Mouse (Mus musculus) forelimb bud, embryonic 11.5 days (tissue): ENCODE data around the gene Krtap10-4.
A peak's percentile ranks its signal among the peaks of the same experiment; 100 is the strongest.
"Not testable (repeated sequence)": the region's sequence is repeated elsewhere in the genome, so short reads cannot be mapped to it uniquely, and the experiment has no call there.

Experiments
- DNase-seq: peaks from one replicate; pipeline ENCODE4 v3.0.0-alpha.2; 2012; ENCODE audit warnings: low read depth, low spot score

The Krtap10-4 gene

DNA sequence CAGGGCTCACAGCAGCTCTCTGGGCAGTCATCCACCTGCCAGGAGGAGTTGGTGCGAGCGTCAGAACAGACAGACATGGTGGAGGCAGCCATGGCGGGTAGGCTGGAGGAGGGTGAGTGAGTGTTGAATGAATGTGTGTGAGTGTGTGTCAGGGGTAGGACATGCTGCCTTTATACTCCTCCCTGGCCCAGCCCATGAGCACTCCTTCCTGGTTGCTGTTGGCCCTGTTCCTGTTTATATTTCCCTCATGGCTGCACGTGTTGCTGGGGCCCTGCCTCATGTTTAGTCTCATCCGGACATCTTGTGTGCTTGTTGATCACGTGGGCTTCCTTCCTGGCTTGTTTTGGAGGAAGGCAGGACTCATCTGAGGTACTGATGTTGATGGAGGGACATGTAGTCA, at the start of gene Krtap10-4:
TSS of gene Krtap10-4 (minus strand) at position 145 of the 400 bp plus-strand sequence.
- no peak for DNase-seq

DNA sequence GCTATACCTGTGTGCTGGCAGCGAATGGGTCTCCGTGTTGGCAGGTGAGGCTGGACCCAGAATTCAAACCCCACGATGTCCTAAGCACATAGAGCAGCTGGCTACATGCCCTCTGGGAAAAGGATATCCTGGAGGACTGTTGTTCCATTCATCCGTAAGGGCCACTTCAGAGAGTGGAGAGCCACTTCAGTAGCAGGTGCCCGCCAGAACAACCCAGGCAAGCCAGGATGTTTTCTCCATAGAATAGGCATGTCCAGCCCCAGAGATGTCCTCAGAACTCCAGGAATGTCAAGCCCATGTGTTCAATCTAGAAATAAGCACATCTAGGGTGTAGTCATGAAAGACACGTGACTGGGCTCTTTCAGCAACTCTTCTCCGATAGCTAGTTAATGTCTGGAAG, 42.8 kb upstream of the Krtap10-4 start:
- no peak for DNase-seq

GRCm38 (mm10) chr10:77867546-77867945, 40.7 kb upstream of the Krtap10-4 start:
- peak; percentile 16 for DNase-seq

DNA sequence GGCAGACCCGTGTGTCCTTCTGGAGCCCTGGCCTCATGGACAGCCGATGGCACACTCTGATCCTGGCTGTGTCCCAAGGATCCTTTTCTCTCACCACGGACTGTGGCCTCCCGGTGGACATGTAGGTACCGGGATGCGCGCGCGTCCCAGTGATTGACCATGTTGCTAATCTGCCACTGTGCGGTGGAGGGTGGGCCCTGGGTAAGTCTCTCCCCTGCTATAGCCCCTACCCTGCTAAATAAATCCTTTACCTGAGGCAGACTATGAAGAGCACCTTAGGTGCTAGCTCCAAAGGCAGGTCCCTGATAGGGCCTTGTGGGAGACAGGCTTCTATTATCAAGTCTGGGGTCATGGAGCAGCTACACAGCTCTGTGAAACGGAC, 37.9 kb upstream of the Krtap10-4 start:
- DNase-seq: no peak

DNA sequence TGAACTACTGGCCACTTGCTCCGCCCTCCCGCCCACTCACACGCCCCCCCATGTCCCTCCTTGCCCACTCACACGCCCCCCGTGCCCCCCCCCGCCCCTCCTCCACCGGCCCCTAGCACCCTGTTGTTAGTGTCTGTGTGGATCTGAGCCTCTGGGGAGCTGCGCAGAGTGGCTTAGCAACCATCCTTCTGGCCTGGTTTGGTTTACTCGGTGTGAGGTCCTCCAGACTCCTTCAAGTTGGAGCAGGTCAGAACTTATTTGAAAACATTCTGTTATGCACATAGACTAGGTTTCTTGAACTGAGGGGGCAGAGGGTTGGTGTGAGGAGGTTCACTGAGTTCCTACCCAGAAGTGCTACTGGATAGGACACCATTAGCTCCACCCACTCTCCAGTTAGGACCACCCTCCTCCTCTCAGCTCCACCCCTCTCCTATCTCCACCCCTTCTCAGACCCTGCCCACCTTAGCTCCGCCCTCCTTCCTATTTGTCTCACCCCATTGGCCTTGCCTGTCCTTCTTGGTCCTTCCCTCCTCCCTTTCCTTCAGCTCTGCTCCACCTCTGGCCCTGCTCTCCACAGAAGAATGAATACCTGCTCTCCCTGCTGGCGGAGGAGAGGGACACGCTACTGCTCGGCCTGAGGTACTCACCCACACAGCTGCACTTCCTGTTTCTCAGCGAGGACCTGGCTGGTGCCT, 37.3 kb upstream of the Krtap10-4 start:
- peak; percentile 72 for DNase-seq

DNA sequence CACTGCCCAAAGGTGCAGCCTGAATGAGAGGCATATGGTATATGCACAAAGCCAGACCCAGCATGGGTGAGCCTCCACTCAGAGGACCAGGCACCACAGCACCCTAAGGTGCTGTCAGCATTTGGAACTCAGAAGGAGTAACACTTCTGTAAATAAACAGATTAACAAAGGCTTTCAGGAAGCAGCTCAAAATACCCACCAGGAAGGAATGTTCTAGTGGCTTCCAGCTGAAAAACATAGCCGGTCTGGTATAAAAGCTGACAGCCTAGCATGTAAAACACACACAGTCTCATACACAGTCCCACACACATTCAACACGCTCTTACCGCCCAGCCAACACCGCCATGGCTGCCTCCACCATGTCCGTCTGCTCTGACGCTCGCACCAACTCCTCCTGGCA, 34.8 kb upstream of the Krtap10-4 start, which contains the start of gene Gm3285:
TSS of gene Gm3285 (plus strand) at position 301 of the 400 bp plus-strand sequence.
- no peak for DNase-seq

DNA sequence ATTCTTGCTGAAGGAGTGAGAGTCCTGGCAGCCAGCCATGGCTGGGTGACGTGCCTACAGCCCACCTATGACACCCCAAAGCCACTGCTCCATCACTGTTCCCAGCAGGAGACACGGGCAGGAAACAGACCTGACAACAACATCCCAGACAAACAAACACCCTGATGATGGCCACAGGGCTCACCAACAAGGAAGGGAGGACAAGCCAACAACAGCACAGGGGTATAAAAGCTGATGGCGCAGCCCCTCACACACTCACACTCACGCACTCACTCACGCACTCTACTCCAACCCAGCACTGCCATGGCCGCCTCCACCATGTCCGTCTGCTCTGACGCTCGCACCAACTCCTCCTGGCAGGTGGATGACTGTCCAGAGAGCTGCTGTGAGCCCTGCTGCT, 25.7 kb upstream of the Krtap10-4 start, which contains the start of gene Gm10318:
TSS of gene Gm10318 (plus strand) at position 301 of the 400 bp plus-strand sequence.
- DNase-seq: no peak

DNA sequence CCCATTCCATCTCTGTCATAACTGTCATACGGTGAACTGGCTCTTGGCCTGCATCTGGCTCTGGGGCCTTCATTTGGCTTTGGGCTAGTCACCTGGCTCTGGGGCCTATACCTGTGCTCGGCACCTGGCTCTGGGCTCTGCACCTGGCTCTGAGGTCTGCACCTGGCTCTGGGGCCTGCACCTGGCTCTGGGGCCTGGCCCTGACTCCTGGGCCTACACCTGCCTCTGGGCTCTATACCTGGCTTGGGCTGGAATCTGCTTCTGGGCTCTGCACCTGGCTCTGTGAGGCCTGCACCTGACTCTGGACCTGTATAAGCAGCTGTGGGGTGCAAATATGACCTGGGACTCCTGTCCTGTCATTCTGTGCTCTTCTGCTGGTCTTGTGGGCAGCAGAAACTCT, 20.6 kb upstream of the Krtap10-4 start:
- no peak for DNase-seq

DNA sequence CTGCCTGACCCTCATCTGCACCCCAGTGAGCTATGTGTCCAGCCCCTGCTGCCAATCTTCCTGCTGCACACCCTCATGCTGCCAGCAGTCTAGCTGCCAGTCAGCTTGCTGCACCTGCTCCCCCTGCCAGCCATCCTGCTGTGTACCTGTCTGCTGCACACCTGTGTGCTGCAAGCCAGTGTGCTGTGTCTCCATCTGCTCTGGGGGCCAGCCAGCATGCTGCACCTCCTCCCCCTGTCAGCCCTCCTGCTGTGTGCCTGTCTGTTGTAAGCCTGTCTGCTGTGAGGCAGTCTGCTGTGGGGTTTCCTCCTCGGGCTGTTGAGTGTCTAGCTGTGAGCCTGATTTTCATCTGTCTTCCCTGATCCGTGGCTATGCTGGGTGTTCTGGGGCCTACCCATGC, 20.1 kb upstream of the Krtap10-4 start:
- DNase-seq: no peak

DNA sequence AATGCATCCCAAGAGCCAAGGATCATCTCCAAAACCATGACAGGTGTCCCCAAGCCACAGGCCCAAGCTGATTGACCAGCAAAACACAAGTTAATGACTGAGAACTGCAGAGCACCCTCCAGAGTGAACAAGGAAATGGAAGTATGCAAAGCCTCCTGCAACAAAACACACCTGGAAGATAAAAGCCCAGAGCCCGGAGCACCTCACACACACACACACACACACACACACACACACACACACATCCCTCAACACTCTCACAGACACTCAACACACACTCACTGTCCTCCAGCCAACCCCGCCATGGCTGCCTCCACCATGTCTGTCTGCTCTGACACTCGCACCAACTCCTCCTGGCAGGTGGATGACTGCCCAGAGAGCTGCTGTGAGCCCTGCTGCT, 19.6 kb upstream of the Krtap10-4 start, which contains the start of gene Gm36176:
TSS of gene Gm36176 (plus strand) at position 301 of the 400 bp plus-strand sequence.
- DNase-seq: no peak

DNA sequence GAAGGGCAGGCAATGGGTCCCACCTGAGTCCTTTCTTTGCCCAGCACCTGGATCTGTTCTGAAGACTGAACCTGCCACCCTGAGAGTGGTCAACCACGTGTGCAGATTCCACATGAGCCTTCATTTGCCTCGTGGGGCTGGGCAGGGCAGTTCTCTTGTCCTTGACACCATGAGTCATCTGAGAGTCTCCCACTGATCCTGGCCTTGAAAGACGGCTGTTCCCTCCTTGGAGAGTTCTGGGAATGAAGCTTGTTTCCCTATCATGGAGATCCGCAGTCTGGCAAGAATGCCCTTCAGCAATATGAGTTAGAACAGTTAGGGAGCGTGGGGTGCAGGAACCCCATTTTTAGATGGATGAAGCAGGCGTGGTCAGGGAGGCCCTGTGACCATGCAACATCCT, 12.1 kb upstream of the Krtap10-4 start:
- no peak for DNase-seq

- no peak for DNase-seq
Observed at GRCm38 (mm10) chr10:77835647-77836046, 8.8 kb upstream of the Krtap10-4 start, which contains the start of gene Krtap10-10. Krtap10-10 (plus strand) TSS chr10:77835947.

- no peak for DNase-seq
Observed at GRCm38 (mm10) chr10:77819203-77819602, 7.7 kb downstream of the Krtap10-4 start.

- no peak for DNase-seq
Observed at GRCm38 (mm10) chr10:77818523-77818922, 8.4 kb downstream of the Krtap10-4 start.

- peak; percentile 37 for DNase-seq
Observed at GRCm38 (mm10) chr10:77815514-77815913, 11.4 kb downstream of the Krtap10-4 start.

GRCm38 (mm10) chr10:77814382-77814781, 12.5 kb downstream of the Krtap10-4 start, which contains the start of gene Gm2696:
Gm2696 (plus strand) TSS chr10:77814682.
- no peak for DNase-seq

DNA sequence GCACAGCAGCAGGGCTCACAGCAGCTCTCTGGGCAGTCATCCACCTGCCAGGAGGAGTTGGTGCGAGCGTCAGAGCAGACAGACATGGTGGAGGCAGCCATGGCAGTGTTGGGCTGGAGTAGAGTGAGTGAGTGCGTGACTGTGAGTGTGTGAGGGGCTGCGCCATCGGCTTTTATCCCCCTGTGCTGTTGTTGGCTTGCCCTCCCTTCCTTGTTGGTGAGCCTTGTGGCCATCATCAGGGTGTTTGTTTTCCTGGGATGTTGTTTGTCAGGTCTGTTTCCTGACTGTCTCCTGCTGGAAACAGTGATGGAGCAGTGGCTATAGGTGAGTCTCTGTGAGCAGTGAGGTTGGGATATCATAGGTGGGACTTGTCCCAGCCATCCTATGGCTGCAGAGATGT, 15.2 kb downstream of the Krtap10-4 start, which contains the start of gene Gm9507:
TSS of gene Gm9507 (minus strand) at position 101 of the 400 bp plus-strand sequence.
- DNase-seq: no peak

DNA sequence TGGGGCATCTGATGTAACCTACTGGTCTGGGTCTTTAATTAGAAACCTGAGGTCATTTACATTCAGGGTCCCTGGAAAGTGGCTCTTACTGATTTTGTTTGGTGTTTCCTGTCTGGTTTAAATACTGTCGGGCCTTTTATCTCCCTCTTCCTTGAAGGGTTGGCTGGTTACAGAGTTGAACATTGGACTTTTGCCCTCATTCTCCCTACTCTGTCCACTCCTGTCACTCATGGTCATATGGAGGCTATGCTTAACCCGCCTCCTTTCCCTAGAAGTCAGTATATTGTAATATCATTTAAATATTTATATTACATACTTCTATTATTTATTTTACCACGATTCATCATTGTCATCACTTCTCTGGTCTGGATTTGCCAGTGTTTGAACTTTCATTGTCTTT, 22.8 kb downstream of the Krtap10-4 start:
- no peak for DNase-seq

DNA sequence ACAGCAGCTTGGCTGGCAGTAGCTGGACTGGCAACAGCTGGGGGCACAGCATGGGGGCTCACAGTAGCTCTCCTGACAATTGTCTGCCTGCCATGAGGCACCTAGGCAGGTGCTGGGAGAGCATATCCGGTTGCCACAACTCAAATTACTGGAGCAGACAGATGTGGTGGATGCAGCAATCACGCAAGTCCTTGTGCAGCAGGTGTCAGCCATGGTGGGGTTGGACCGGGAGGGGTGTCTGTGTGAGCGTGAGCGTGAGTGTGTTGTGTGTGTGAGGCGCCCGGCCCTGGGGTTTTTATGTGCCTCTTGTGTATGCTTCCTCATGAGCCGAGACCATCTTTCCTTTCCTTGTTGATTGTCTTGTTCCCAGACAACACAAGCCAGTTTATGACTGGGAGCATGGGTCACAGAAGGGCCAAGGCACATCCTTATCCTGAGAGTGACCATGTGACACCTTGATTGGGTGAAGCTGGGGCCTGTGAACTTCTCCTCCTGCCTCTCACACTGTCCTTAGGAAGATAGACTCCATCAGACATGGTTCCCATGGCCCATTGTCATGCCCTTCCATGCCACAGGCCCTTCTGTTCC, 27.9 kb downstream of the Krtap10-4 start, which contains the start of gene Gm19668:
TSS of gene Gm19668 (minus strand) at position 213 of the 588 bp plus-strand sequence.
- DNase-seq: peak; percentile 9

- not testable (repeated sequence) for DNase-seq
Observed at GRCm38 (mm10) chr10:77798164-77798920, 28.6 kb downstream of the Krtap10-4 start.

DNA sequence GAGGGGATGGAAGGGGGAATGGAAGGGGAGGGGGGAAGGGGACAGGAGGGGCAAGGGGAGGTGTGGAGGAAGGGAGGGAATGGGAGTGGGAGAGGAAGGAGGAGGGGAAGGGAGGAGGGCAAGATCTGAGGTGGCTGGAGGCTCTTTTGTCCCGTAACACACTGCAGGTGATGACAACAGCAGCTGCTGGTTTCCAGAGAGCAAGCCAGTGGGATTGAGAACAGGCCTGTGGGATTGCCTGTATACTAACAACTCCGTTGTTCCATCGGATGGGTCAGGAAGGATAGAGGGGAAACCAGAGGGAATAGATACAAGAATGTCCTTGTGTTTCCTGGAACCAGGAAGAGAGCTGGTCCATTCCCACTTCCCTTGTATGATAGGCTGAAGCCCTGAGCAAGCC, 29.2 kb downstream of the Krtap10-4 start:
- no peak for DNase-seq

GRCm38 (mm10) chr10:77794976-77795375, 31.9 kb downstream of the Krtap10-4 start, which contains the start of gene Gm9639:
Gm9639 (minus strand) TSS chr10:77795076.
- no peak for DNase-seq
